22 mouse cellular contexts compared by ENCODE assay signal in the genomic region with DNA sequence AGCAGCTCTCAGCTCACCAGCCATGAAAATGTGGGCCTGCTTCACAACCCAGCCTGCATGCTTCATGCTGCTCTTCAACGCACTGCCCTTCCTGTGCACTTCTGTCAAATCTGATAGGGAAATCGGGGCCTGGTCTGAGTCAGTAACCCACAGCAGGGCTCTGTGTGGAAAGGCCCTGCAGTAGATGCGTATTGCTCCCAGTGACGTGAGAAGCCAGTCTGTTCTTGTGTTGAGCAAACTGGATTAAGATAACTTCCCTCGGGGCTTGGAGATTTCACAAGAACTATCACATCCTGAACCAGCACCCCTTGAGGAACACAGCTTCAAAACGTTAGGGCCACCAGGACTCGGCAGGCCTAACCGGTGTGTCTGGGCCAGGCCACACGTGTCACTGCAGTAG.
DNase-seq lines count a peak whose midpoint lies in the region; ATAC-seq and TF ChIP-seq lines count a peak whose summit lies in the region.
"Had no signal": no experiment of that assay in that cellular context is flagged by ENCODE, and none has a peak within 500 bp of the region (broad histone marks: within the 10 kb centered on the region; RNA-seq: fewer than 3 reads in every experiment).

No protein-coding gene starts in this region.

- H3K4me3 ChIP-seq in kidney, embryonic 15.5 days (replicated peaks): no peak overlapping the region
- no peak overlapping the region for H3K4me3 ChIP-seq in CH12.LX (replicated peaks in 1 of 3; ENCODE audit: low read depth in 2 of 3, low read length in 2 of 3, poor library complexity in 1 of 3)
- H3K4me3 ChIP-seq in stomach, postnatal 0 days (ENCODE audit: low read depth, low read length): no peak overlapping the region
- H3K4me3 ChIP-seq in hindbrain, embryonic 10.5 days: no peak overlapping the region
- H3K4me3 ChIP-seq in lung, postnatal 0 days (ENCODE audit: low read depth, low read length): no peak overlapping the region
- H3K4me3 ChIP-seq: embryonic facial prominence, embryonic 15.5 days; forebrain, embryonic 12.5 days; hindbrain, embryonic 13.5 days; left cerebral cortex, adult 2 months; liver, embryonic 12.5 days; midbrain, embryonic 10.5 days had no signal

- in situ Hi-C loops in CH12.LX (cut with MboI; ENCODE audit: low pct_ligation_motif_present, low pct_unique_long_range_greater_than_20kb, low sequenced_read_pairs): loop anchor here (5.0 kb wide), 1 partner anchor 112 kb away; no protein-coding TSS in a partner anchor

- H3K4me1 ChIP-seq in kidney, embryonic 15.5 days: 0 out of 2 replicates have a peak, but pooled peaks cover 5% of the 10 kb centered on the region
- H3K4me1 ChIP-seq in CH12.LX (ENCODE audit: control insufficient read depth in 1 of 2, insufficient read depth in 2 of 2): peaks cover 0 to 5% of the 10 kb centered on the region in 2 experiments; a peak in 1 of 4 replicates
- peaks cover 3% of the 10 kb centered on the region; the same call in 1 of the 2 replicates for H3K4me1 ChIP-seq in stomach, postnatal 0 days (replicated peaks; ENCODE audit: control insufficient read depth, insufficient read depth)
- peaks cover 9% of the 10 kb centered on the region for H3K4me1 ChIP-seq in hindbrain, embryonic 10.5 days (replicated peaks)
- peaks cover under 1% of the 10 kb centered on the region; the same call in 1 of the 2 replicates for H3K4me1 ChIP-seq in lung, postnatal 0 days (ENCODE audit: insufficient read depth, low read depth, low read length)
- H3K4me1 ChIP-seq: embryonic facial prominence, embryonic 15.5 days; forebrain, embryonic 12.5 days; hindbrain, embryonic 13.5 days; liver, embryonic 12.5 days had no signal

- H3K27ac ChIP-seq in kidney, embryonic 15.5 days: peak overlapping the region; percentile 18; the same call in 1 of the 2 replicates
- 0 out of 2 replicates have a peak overlapping the region, but pooled peaks have one; percentile 24 for H3K27ac ChIP-seq in CH12.LX (ENCODE audit: insufficient read depth, low read depth)
- H3K27ac ChIP-seq in stomach, postnatal 0 days (replicated peaks): no peak overlapping the region
- H3K27ac ChIP-seq in hindbrain, embryonic 10.5 days: no peak overlapping the region
- H3K27ac ChIP-seq in lung, postnatal 0 days (ENCODE audit: low read length): no peak overlapping the region
- H3K27ac ChIP-seq: embryonic facial prominence, embryonic 15.5 days; forebrain, embryonic 12.5 days; hindbrain, embryonic 13.5 days; left cerebral cortex, adult 2 months; liver, embryonic 12.5 days; midbrain, embryonic 10.5 days had no signal

- H3K4me2 ChIP-seq in kidney, embryonic 15.5 days: no peak overlapping the region
- H3K4me2 ChIP-seq in CH12.LX (ENCODE audit: insufficient read depth, low read depth, poor library complexity, severe bottlenecking): no peak overlapping the region
- H3K4me2 ChIP-seq in stomach, postnatal 0 days (replicated peaks; ENCODE audit: low read depth): no peak overlapping the region
- H3K4me2 ChIP-seq in lung, postnatal 0 days (replicated peaks; ENCODE audit: low read depth, low read length): no peak overlapping the region
- H3K4me2 ChIP-seq: embryonic facial prominence, embryonic 15.5 days; forebrain, embryonic 12.5 days; hindbrain, embryonic 13.5 days; liver, embryonic 12.5 days had no signal

- H3K36me3 ChIP-seq in kidney, embryonic 15.5 days: no peaks in the 10 kb centered on the region
- H3K36me3 ChIP-seq in CH12.LX (replicated peaks in 1 of 2; ENCODE audit: control insufficient read depth in 1 of 2, insufficient read depth in 1 of 2, low read length in 1 of 2): peaks cover 85 to 97% of the 10 kb centered on the region in 2 experiments
- H3K36me3 ChIP-seq in stomach, postnatal 0 days (ENCODE audit: control insufficient read depth, insufficient read depth, low read length): no peaks in the 10 kb centered on the region
- no peaks in the 10 kb centered on the region for H3K36me3 ChIP-seq in hindbrain, embryonic 10.5 days
- 0 out of 2 replicates have a peak, but pooled peaks cover 5% of the 10 kb centered on the region for H3K36me3 ChIP-seq in lung, postnatal 0 days (ENCODE audit: insufficient read depth, low read length)
- H3K36me3 ChIP-seq: embryonic facial prominence, embryonic 15.5 days; forebrain, embryonic 12.5 days; hindbrain, embryonic 13.5 days; midbrain, embryonic 10.5 days had no signal

- TF ChIP-seq POLR2A in CH12.LX (IDR thresholded peaks at IDR 0.05; ENCODE audit: low read depth, low read length): no peak

- no peak for DNase-seq in kidney, adult 18-20 months
- DNase-seq in CH12.LX (ENCODE audit: extremely low read depth): no peak
- peak; percentile 95 for DNase-seq in fat pad, adult 2 months (ENCODE audit: extremely low read depth, low read depth, low spot score)
- DNase-seq in stomach, postnatal 0 days (ENCODE audit: low spot score): peak; percentile 33
- no peak for DNase-seq in hindbrain, embryonic 10.5 days (ENCODE audit: low spot score)
- no peak for DNase-seq in lung, postnatal 0 days (ENCODE audit: low spot score)
- DNase-seq: adrenal gland, postnatal 36 days; cerebellum, adult 11-12 months; cerebellum, postnatal 14 days; embryo, embryonic 11 days; heart, postnatal 10 days; lung, adult 2 months; lung, postnatal 36 days; right cerebral cortex, adult 18-20 months; thymus, postnatal 25 days had no signal

- no peak for ATAC-seq in kidney, embryonic 15.5 days (replicated peaks; ENCODE audit: low FRiP score)
- ATAC-seq in stomach, postnatal 0 days (ENCODE audit: low FRiP score, low TSS enrichment): peak; percentile 67
- ATAC-seq in lung, postnatal 0 days: no peak
- ATAC-seq: liver, embryonic 12.5 days had no signal

- H3K79me2 ChIP-seq in CH12.LX (replicated peaks; ENCODE audit: control insufficient read depth, extremely low read depth, insufficient read depth, poor library complexity, severe bottlenecking): no peaks in the 10 kb centered on the region; the same call in 1 of the 2 replicates

- H3K9ac ChIP-seq in kidney, embryonic 15.5 days: no peak overlapping the region
- H3K9ac ChIP-seq in CH12.LX (ENCODE audit: insufficient read depth, low read depth): no peak overlapping the region
- H3K9ac ChIP-seq in stomach, postnatal 0 days (ENCODE audit: low read length): no peak overlapping the region
- H3K9ac ChIP-seq in lung, postnatal 0 days (replicated peaks; ENCODE audit: low read depth): no peak overlapping the region
- H3K9ac ChIP-seq: embryonic facial prominence, embryonic 15.5 days; forebrain, embryonic 12.5 days; hindbrain, embryonic 13.5 days; liver, embryonic 12.5 days had no signal

- no peaks in the 10 kb centered on the region for H3K27me3 ChIP-seq in kidney, embryonic 15.5 days
- H3K27me3 ChIP-seq in CH12.LX (replicated peaks): no peaks in the 10 kb centered on the region
- no peaks in the 10 kb centered on the region for H3K27me3 ChIP-seq in stomach, postnatal 0 days (ENCODE audit: control insufficient read depth, insufficient read depth, low read length)
- no peaks in the 10 kb centered on the region for H3K27me3 ChIP-seq in hindbrain, embryonic 10.5 days (ENCODE audit: insufficient read depth, poor library complexity, severe bottlenecking)
- no peaks in the 10 kb centered on the region for H3K27me3 ChIP-seq in lung, postnatal 0 days (replicated peaks; ENCODE audit: insufficient read depth, low read length)
- H3K27me3 ChIP-seq: embryonic facial prominence, embryonic 15.5 days; forebrain, embryonic 12.5 days; hindbrain, embryonic 13.5 days; liver, embryonic 12.5 days had no signal

- TF ChIP-seq EP300 in CH12.LX (IDR thresholded peaks at IDR 0.05; ENCODE audit: low read length): no peak
- TF ChIP-seq EP300 in stomach, postnatal 0 days (optimal IDR thresholded peaks at IDR 0.05): no peak
- no peak for TF ChIP-seq EP300 in lung, postnatal 0 days (IDR thresholded peaks at IDR 0.05)

- dilution Hi-C loops in CH12.LX (cut with MboI; ENCODE audit: extremely low pct_ligation_motif_present, extremely low pct_unique_long_range_greater_than_20kb, low sequenced_read_pairs): no loop called here

- H3K9me3 ChIP-seq in kidney, embryonic 15.5 days (replicated peaks): no peaks in the 10 kb centered on the region
- H3K9me3 ChIP-seq in CH12.LX (replicated peaks; ENCODE audit: low read length): no peaks in the 10 kb centered on the region
- no peaks in the 10 kb centered on the region for H3K9me3 ChIP-seq in stomach, postnatal 0 days (ENCODE audit: control insufficient read depth, low read length)
- H3K9me3 ChIP-seq in hindbrain, embryonic 10.5 days: no peaks in the 10 kb centered on the region
- H3K9me3 ChIP-seq in lung, postnatal 0 days (ENCODE audit: low read length): no peaks in the 10 kb centered on the region
- H3K9me3 ChIP-seq: embryonic facial prominence, embryonic 15.5 days; forebrain, embryonic 12.5 days; hindbrain, embryonic 13.5 days; liver, embryonic 12.5 days; midbrain, embryonic 10.5 days had no signal

- 82% methylated on average over 9 of the region's 9 CpGs for WGBS in kidney, embryonic 15.5 days
- 62% methylated on average over 9 of the region's 9 CpGs for WGBS in stomach, postnatal 0 days
- 85% methylated on average over 9 of the region's 9 CpGs for WGBS in hindbrain, embryonic 10.5 days
- WGBS in lung, postnatal 0 days: 65% methylated on average over 9 of the region's 9 CpGs

- no peak for TF ChIP-seq CTCF in CH12.LX (conservative IDR thresholded peaks at IDR 0.05 in 1 of 2, IDR thresholded peaks at IDR 0.05 in 1 of 2; ENCODE audit: low read depth in 2 of 2, low read length in 2 of 2)
- TF ChIP-seq CTCF in stomach, postnatal 0 days (IDR thresholded peaks at IDR 0.05; ENCODE audit: low read depth): no peak
- TF ChIP-seq CTCF in lung, postnatal 0 days (IDR thresholded peaks at IDR 0.05): no peak

- TF ChIP-seq RAD21 in CH12.LX (IDR thresholded peaks at IDR 0.05; ENCODE audit: low read depth, low read length): no peak

TF ChIP-seq in CH12.LX, 34 proteins besides CTCF, POLR2A, EP300 and RAD21 (continues in another document):
- TF ChIP-seq BHLHE40 (IDR thresholded peaks at IDR 0.05; ENCODE audit: low read depth, low read length) (no peak), POLR2AphosphoS2 (IDR thresholded peaks at IDR 0.05; ENCODE audit: low read depth, low read length) (no peak), MEF2A (IDR thresholded peaks at IDR 0.05; ENCODE audit: borderline replicate concordance, low read depth, low read length) (no peak), CHD1 (IDR thresholded peaks at IDR 0.05; ENCODE audit: low read depth, low read length) (no peak), ZMIZ1 (IDR thresholded peaks at IDR 0.05; ENCODE audit: low read depth, low read length) (no peak), JUN (IDR thresholded peaks at IDR 0.05; ENCODE audit: insufficient read depth, low read depth, low read length) (no peak), ETS1 (conservative IDR thresholded peaks at IDR 0.05; ENCODE audit: low read depth, low read length) (no peak), TCF12 (IDR thresholded peaks at IDR 0.05; ENCODE audit: low read depth, low read length) (no peak), E2F4 (IDR thresholded peaks at IDR 0.05; ENCODE audit: insufficient replicate concordance, low read depth, low read length) (no peak), JUND (conservative IDR thresholded peaks at IDR 0.05; ENCODE audit: low read depth, low read length) (no peak), GABPA (IDR thresholded peaks at IDR 0.05; ENCODE audit: insufficient replicate concordance, low read depth, low read length) (no peak), SIN3A (IDR thresholded peaks at IDR 0.05; ENCODE audit: low read length) (no peak), UBTF (IDR thresholded peaks at IDR 0.05; ENCODE audit: low read depth, low read length) (no peak)

Comparison
In these comparisons a context has a peak if more than half of its experiments do, and no peak if none do; other contexts are left out.
1. H3K27ac ChIP-seq: peak in kidney, embryonic 15.5 days (single experiment) and CH12.LX (single experiment); none in stomach, postnatal 0 days (single experiment), hindbrain, embryonic 10.5 days (single experiment) and lung, postnatal 0 days (single experiment).
2. DNase-seq: peak in fat pad, adult 2 months (single experiment) and stomach, postnatal 0 days (single experiment); none in kidney, adult 18-20 months (single experiment), CH12.LX (single experiment), hindbrain, embryonic 10.5 days (single experiment) and lung, postnatal 0 days (single experiment).